Mouse (Mus musculus): ENCODE measurements around the gene Slbp.

DNA sequence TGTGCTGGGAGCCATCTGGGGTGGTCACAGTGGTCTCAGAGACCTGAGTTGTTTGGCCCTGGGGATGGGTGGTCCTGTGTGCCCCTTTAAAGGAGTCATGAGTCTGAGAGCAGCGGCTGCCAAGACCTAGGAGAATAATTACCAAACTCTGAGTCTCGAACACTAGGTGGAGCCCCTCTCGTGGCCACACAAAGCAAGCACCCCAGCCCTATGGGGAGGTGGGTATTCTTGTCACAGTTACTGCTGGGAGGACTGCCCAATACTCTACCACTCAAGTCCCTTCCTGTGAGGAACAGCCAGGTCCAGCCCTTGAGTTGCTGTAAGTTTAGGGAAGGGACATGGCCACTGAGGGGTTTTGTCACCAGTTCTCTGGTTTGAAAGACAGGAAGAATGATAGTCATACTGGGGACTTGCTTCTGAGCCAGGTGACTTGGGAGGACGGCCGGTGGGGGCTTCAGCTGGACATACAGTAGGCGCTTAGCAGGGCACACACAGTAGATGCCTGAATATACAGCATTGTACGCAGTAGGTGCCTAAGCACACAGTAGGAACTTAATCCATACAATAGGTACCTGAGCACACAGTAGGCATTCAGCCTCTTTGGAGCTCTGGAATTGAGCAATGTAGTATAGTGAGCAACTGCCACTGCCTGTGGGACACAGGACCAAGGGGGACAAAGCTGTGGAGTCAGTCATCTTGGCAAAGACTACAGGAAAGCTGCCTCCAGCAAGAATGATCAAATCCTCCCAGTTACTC lies 31.7 kb upstream of the Slbp start:
- no peak for TF ChIP-seq ZC3H11A (IDR thresholded peaks at IDR 0.05; ENCODE audit: borderline replicate concordance, low read depth, low read length)
- TF ChIP-seq CHD2 (IDR thresholded peaks at IDR 0.05; ENCODE audit: low read depth, low read length): no peak

Measured in ES-E14 (cell line).